Mouse (Mus musculus) MEL (cell line): ENCODE data around the gene Srebf2.

Source experiments
- CHD2 ChIP-seq: IDR thresholded peaks from 2 replicates; pipeline ENCODE4 v1.6.1; 2011; ENCODE audit warnings: low read length, improper control_type of control experiment
- NRF1 ChIP-seq: IDR thresholded peaks from 2 replicates; pipeline ENCODE4 v1.6.1; 2014; ENCODE audit warnings: low read depth, mild to moderate bottlenecking, inconsistent platforms, low read length, improper control_type of control experiment, moderate library complexity; ENCODE audit not compliant: poor library complexity, insufficient read depth, severe bottlenecking
- ZMIZ1 ChIP-seq: IDR thresholded peaks from 2 replicates; pipeline ENCODE4 v1.6.1; 2012; ENCODE audit warnings: low read depth, mild to moderate bottlenecking, inconsistent platforms, low read length, improper control_type of control experiment, moderate library complexity

DNA sequence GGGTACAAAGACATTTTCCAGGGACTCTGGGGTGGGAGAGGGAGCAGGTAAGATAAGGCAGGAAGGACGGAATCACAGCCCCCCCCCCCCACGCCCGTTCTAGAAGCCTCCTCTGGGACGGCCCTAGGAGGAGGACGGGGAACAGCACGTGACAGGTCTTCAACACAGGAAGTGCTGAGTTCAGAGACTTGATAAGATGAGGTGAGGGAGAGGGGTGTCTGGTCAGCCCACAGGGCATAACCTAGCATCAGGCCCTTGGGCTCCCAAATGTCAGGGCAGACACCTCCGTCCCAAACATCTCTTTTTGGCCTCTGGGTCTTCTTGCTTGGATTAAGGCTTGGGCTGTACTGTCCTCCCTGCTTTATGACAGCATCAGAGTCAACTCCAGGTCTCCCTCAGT is 76.3 kb downstream of the Srebf2 start:
- no peak for TF ChIP-seq NRF1
- no peak for TF ChIP-seq CHD2
- TF ChIP-seq ZMIZ1, result no peak
